Mouse (Mus musculus): Measurements from ENCODE around the gene Tnfrsf1b.
A peak's percentile ranks its signal among the peaks of the same experiment; 100 is the strongest.

Tnfrsf1b gene

GRCm38 (mm10) chr4:145217837-145218236, 28.8 kb downstream of the Tnfrsf1b start:
- no peak for DNase-seq (ENCODE audit: low spot score)

GRCm38 (mm10) chr4:145217046-145217445, 29.6 kb downstream of the Tnfrsf1b start:
- DNase-seq (ENCODE audit: low spot score) = no peak

- no peak for DNase-seq (ENCODE audit: low spot score)
These were observed 31.3 kb downstream of the Tnfrsf1b start for GRCm38 (mm10) chr4:145215396-145215795.

GRCm38 (mm10) chr4:145214786-145215174, 31.9 kb downstream of the Tnfrsf1b start:
- DNase-seq (ENCODE audit: low spot score) = peak; percentile 24

GRCm38 (mm10) chr4:145213999-145214785, 32.5 kb downstream of the Tnfrsf1b start:
- peak; percentile 88 for DNase-seq (ENCODE audit: low spot score)

GRCm38 (mm10) chr4:145211076-145211475, 35.6 kb downstream of the Tnfrsf1b start:
- no peak for DNase-seq (ENCODE audit: low spot score)

- no peak for DNase-seq (ENCODE audit: low spot score)
These were observed 36.1 kb downstream of the Tnfrsf1b start for GRCm38 (mm10) chr4:145210564-145210963.

GRCm38 (mm10) chr4:145209690-145210088, 37.0 kb downstream of the Tnfrsf1b start:
- no peak for DNase-seq (ENCODE audit: low spot score)

- no peak for DNase-seq (ENCODE audit: low spot score)
These were observed 37.5 kb downstream of the Tnfrsf1b start for GRCm38 (mm10) chr4:145209076-145209689.

- DNase-seq (ENCODE audit: low spot score) = no peak
These were observed 38.8 kb downstream of the Tnfrsf1b start for GRCm38 (mm10) chr4:145207718-145208371.

GRCm38 (mm10) chr4:145204779-145205178, 41.9 kb downstream of the Tnfrsf1b start:
- DNase-seq (ENCODE audit: low spot score) = no peak

GRCm38 (mm10) chr4:145203305-145203704, 43.4 kb downstream of the Tnfrsf1b start:
- no peak for DNase-seq (ENCODE audit: low spot score)

GRCm38 (mm10) chr4:145201424-145201823, 45.2 kb downstream of the Tnfrsf1b start:
- no peak for DNase-seq (ENCODE audit: low spot score)

- DNase-seq (ENCODE audit: low spot score) = peak; percentile 22
These were observed 46.5 kb downstream of the Tnfrsf1b start for GRCm38 (mm10) chr4:145199982-145200699.

- DNase-seq (ENCODE audit: low spot score) = no peak
These were observed 50.1 kb downstream of the Tnfrsf1b start for GRCm38 (mm10) chr4:145196586-145196985.

GRCm38 (mm10) chr4:145195172-145195571, 51.5 kb downstream of the Tnfrsf1b start:
- no peak for DNase-seq (ENCODE audit: low spot score)

- peak; percentile 98 for DNase-seq (ENCODE audit: low spot score)
These were observed 52.0 kb downstream of the Tnfrsf1b start, which contains the start of gene Vps13d for GRCm38 (mm10) chr4:145194559-145195162. Gene Vps13d (minus strand): TSS chr4:145195005.

GRCm38 (mm10) chr4:145193991-145194511, 52.6 kb downstream of the Tnfrsf1b start:
- peak; percentile 25 for DNase-seq (ENCODE audit: low spot score)

GRCm38 (mm10) chr4:145193406-145193805, 53.3 kb downstream of the Tnfrsf1b start:
- no peak for DNase-seq (ENCODE audit: low spot score)

GRCm38 (mm10) chr4:145192686-145193085, 54.0 kb downstream of the Tnfrsf1b start:
- no peak for DNase-seq (ENCODE audit: low spot score)

- DNase-seq (ENCODE audit: low spot score) = no peak
These were observed 58.1 kb downstream of the Tnfrsf1b start for GRCm38 (mm10) chr4:145188561-145188960.

- no peak for DNase-seq (ENCODE audit: low spot score)
These were observed 59.1 kb downstream of the Tnfrsf1b start for GRCm38 (mm10) chr4:145187619-145188018.

All from embryo, embryonic 10 days (tissue).